Mouse (Mus musculus) cerebellum, postnatal 10 days (tissue): ENCODE data around the gene Neu1.
"Not testable (repeated sequence)": the region's sequence is repeated elsewhere in the genome, so short reads cannot be mapped to it uniquely, and the experiment has no call there.

ENCODE experiments used
- DNase-seq, 2 experiments: peaks; one replicate each; pipeline ENCODE4 v3.0.0; 2021; ENCODE audit warnings: mixed read lengths in 2 of 2

Gene Neu1

DNA sequence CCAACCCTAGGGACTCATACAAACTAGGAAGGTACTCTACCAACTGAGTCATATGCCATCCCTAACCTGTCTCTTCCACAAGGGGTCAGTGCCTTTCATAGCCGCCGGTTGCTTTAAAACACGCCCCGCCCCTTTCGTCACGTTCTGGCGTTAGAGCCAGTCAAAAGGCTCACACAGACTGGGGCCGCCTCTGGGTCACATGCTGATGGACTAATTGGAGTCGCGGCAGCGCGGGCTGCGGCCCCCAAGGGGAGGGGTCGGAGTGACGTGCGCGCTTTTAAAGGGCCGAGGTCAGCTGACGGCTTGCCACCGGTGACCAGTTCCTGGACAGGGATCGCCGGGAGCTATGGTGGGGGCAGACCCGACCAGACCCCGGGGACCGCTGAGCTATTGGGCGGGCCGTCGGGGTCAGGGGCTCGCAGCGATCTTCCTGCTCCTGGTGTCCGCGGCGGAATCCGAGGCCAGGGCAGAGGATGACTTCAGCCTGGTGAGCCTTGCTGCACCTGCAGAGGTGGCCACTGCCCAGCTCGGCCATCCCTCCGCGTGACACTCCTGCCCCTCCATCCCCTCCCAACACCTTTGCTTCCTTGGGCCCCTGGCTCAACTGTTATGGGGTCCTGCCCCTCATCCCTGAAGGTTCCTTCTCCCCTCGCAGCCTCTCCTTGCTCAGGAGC lies at the start of gene Neu1:
Neu1 (plus strand) TSS at position 193 of the 674 bp plus-strand sequence.
- peak; percentile 100 for DNase-seq

DNA sequence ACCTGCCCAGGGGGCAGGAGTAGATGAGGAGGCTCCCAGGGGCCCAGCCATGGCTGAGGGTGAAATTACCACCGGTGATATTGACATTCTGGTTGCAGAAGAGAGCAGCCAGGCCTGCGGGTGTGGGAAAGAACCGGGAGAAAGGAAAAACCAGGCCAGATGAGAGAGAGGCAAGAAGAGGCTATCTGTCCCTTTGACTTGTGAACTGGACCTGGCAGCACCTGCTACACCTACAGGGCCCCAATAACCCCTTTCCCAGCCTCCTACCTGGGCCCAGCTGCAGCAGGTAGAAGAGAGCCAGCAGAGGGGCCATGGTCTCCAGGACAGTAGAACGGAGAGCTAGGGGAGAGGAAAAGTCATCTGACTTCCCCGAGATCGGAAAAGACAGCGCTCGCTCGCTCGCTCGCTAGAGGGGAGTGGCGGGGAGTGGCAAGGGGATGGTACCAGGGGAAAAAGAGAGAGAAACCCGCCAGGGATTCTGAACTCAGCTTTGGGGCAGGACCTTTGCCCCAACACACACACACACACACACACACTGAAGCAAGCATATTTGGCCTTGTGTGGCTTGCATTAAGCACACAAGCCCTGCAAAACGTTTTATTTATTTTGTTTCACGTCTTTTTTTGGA lies 49.3 kb upstream of the Neu1 start, which contains the start of gene Gm20547:
Gm20547 (minus strand) TSS at position 360 of the 628 bp plus-strand sequence.
- no peak for DNase-seq

DNA sequence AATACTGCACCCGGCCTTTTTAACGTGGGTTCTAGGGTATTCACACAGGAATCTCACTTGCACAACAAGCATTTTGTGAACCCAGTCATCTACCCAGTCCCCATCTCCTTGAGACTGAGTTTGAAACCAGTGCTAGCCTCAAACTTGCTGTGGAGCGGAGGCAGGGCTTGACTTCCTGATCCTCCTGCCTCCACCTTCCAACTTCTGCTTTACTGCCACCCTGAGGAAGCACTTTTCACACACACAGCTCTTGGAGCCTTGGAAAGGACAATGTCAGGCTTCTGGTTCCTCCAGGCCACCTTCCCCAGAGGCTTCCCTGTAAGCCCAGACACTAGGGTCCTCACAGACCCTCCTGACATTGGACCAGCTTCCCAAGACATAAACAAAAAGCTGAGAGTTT lies 47.7 kb upstream of the Neu1 start:
- no peak for DNase-seq

DNA sequence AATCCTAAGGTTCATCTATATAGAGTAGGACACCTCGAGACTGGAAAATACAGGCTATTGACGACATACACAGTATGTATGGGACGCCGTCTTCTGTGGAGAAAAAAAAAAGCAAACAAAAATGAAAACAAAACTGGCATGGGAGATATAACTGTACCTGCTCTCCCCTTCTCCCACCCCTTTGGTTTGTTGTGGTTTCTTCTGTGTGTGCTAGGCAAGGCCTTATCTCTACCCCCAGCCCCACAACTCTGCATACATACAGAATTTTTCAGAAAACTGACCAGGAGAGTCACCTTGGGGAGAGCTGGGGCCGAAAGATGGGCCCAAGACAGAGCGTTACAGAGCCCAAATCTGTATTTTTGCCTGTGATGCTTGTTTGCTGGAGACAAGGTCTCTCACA lies 46.3 kb upstream of the Neu1 start:
- DNase-seq = no peak

DNA sequence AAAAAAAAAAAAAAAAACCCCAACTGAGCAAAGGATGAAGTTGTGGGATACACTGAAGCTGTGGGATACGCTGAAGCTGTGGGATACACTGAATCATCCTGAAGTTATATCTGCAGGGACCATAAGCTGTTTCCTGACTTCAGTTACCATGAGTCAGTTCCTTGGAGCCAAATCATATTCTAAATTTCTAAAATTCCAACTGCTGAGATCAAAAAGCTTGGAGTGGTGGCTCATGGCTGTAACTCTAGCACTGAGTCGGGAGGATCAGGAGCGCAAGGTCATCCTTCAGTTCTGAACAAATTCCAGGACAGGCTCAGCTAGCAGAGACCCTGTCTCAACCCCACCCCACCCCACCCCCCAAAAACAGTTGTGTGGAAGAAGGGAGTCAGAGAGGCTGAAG lies 45.4 kb upstream of the Neu1 start:
- no peak for DNase-seq

DNA sequence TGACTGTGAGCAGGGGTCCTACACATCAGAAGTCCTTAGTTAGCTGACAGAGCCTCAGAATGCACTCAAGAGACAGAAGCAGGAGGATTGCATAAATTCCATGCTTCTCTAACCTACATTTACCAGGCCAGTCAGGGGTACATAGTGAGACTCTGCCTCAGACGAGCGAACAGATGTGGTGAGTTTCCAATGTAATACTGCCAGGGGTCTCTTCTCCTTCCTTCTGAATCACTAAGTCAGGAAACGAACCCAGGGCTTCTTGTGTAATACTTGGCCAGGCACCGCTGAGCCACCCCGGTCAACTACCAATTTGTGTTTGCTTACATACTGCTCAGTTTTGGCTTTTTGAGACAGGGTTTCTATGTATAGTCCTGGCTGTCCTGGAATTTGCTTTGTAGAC lies 43.1 kb upstream of the Neu1 start:
- no peak for DNase-seq

DNA sequence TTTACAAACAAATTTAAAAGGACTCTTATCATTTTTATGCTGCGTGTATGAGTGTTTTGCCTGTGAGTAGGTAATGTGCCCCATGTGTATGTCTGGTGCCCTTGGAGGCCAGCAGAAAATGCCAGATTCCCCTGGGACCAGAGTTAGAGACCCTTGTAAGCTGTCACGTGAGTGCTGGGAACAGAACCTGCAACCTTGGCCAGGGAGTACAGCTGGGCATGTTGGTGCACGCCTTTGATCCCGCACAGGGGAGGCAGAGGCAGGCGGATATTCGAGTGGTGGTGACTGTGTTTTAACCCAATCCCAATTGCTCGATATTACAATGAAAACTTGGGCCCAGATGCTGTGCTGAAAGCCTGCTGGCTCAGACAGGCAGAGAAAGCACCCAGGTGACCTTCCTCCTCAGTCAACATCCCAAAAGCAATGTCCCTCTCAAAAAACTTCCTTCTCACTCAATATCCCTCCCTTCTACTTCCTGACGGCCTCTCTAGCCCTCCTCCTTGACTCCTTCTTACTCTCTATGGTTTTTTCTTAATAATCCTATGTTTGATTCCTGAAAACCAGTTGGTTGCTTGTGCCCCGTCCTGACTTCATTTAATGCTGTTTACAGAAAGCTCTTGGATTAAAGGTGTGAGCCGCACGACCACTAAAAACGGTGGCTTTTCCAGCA lies 40.8 kb upstream of the Neu1 start:
- no peak for DNase-seq

DNA sequence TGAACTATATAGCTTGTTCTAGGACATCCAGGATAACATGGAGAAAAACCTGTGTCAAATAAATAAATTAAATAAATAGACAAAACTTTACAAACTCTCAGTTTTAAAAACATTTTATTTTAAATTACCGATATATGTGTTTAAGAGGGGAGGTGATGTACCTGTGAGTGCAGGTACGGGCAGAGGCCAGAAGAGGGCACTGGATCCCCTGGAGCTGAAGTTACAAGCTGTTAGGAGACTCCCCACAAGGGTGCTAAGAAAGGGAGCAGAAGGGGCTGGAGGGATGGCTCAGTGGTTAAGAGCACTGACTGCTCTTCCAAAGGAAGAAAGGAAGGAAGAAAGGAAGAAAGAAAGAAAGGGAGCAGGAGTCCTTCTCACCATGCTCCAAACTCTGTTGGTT lies 39.7 kb upstream of the Neu1 start:
- no peak for DNase-seq

DNA sequence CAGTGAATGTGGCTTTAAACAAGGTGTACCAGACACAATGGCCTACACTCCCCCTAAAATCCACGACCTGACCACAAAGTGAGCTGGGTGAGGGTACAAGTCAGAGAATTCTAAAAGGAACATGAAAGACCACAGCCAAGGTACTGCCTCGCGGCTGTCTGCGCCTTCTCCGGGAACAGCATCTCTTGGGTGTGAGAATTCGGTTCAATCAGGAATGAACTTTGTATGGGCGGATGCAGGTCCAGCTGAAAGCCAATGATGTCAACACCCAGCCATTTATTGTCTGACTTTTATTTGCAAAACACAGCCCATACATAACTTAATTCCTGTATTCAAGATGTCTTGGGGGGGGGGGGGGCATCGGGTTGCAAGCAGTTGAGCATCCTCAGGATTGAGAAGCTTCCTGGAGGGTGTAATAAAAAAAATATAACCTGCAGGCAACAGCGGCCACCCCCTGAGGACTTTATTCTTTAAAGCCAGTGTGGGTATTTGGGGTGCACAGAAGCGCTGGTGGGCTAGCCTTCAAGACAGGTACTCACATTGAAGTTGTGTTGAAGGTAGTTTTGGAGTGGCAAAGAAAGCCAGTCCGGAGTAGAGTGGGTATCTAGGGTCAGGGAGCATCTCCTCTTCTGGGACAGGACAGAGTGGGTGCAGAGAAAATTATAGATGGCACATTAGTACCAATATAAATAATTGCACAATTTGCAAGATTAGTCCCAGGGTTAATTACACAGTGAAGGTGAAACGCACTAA lies 37.8 kb upstream of the Neu1 start:
- DNase-seq = no peak

DNA sequence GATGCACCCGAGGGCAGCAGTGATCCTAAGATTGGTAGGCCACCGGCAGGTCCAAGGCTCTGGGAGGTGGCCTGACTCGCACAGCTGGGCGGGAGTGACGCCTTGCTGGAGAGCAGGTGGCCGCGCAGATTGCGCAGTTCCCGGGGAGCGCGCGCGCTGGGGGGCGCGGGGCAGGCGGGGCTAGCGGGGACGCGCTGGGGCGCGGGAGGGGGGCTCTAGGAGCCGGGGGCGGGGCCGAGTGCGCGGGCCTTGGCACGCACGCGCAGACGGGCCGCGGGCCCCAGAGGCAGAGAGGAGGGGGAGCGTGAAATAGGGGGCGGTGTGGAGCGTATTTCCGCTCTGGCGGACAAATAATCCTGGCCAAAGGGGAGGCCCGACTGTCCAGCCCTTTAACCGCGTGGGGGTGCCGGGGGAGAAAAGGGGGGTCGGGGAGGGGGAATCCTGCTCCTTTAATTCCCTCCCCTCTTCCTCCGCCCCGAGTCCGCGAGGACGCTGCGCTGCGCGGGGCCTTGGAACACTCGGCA lies 36.9 kb upstream of the Neu1 start:
- peak; percentile 97 to 98 for DNase-seq

DNA sequence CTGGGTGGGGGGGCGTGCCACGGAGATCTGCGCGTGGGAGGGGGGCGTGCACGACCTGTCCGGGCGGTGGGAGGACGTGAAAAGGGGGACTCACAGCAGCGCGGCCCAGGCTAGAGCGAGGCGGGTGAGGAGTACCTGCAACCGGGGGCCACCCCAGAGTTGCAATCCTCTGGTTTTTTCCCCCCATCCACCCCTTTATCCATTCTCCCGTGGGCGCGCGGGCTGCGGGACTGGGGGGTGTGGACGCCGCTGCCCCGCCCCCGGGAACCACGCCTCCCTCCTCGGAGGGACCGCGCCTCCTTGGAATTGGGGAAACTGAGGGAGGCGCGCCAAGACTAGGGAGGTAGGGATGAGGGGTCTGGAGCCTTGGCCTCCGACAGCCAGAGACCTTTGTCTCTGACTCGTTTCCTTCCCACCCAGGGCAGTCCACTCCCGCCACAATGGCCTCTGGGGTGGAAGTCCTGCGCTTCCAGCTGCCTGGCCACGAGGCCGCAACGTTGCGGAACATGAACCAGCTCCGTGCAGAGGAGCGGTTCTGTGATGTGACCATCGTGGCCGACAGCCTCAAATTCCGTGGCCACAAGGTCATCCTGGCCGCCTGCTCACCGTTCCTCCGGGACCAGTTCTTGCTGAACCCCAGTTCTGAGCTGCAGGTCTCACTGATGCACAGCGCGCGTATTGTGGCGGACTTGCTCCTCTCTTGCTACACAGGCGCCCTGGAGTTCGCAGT lies 36.1 kb upstream of the Neu1 start:
- DNase-seq = peak; percentile 69 to 80

DNA sequence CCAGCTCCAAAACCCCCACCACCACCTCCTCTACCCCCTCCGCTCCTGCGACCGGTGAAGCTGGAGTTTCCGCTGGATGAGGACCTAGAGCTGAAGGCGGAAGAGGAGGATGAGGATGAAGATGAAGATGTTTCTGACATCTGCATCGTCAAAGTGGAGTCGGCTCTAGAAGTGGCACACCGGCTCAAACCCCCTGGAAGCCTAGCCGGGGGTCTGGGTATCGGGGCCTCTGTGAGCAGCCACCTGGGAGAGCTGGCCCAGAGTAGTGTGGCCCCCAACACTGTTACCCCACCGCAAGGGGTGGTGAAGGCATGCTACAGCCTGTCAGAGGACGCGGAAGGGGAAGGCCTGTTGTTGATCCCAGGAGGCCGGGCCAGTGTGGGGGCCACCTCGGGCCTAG lies 35.3 kb upstream of the Neu1 start:
- DNase-seq = no peak

DNA sequence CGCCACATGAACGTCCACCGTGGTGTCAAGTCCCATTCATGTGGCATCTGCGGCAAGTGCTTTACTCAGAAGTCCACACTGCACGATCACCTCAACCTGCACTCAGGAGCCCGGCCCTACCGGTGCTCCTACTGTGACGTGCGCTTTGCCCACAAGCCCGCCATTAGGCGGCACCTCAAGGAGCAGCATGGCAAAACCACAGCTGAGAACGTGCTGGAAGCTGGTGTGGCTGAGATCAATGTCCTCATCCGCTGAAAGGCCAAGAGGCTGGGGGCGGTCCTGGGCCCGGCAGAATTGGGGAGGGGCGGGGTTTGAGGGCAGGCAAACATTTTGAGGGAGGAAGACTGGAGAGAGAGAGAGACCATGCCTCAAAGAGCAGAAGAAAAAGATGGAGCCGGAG lies 34.7 kb upstream of the Neu1 start:
- DNase-seq = no peak

DNA sequence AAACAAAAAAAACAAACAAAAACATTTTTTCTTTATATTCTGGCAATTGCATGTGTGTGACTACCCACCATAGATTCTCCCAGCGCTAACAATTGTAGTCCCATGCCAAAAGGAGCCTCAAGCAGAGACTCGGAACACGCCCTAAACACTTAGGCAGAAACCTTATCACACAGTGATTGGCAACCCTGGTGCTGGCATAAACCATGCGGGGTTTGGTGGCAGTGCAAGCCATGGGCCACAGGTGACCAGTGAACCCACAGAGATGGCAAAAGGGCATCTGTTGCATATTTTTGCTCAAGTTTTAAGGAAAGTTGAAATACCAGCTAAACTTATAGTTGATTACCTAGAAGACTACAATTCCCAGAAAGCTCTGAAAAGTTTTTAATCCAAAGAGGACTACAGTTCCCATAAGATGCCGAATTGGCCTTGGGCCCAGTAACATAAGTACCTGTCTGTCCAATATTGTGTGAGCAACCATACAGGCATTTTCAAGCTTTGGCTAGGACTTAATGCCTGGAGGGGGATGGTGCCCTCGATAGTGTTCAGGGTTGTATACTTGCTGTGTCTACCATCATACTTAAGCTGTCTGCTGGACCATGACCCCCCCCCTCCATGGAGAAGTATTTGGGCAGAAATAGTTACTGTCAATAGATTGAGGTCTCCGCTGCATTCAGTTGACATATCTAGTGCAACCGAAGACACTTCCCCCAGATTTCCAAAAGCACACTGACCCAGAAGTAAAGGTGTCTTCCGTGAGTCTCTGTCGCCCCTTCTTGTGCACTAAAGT lies 33.5 kb upstream of the Neu1 start:
- DNase-seq = peak; percentile 56 to 57

DNA sequence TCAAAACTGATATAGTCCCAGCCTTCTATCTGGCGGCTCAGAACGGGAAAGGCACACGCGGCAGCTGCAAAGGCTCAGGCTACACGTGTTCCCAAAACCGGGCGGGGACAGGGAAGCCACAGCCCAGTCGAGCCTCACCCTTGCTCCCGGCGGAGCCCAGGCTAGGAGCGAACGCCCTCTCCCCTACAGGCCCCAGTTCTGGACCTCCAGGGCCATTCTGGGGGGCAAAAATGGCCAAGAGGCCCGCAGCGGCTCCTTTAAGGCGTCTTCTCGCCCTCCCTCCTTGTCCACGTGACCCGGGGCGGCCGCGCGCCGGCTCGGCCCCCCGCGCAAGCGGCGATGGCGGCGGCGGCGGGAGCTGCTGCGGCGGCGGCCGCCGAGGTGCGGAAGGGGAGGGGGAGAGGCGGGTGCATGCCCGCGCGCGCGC lies 32.9 kb upstream of the Neu1 start, which contains the start of the genes C2 and Ehmt2:
C2 (minus strand) TSS at position 106 of the 427 bp plus-strand sequence.
Ehmt2 (plus strand) TSS at position 310 of the 427 bp plus-strand sequence.
- DNase-seq = peak; percentile 90 to 91

DNA sequence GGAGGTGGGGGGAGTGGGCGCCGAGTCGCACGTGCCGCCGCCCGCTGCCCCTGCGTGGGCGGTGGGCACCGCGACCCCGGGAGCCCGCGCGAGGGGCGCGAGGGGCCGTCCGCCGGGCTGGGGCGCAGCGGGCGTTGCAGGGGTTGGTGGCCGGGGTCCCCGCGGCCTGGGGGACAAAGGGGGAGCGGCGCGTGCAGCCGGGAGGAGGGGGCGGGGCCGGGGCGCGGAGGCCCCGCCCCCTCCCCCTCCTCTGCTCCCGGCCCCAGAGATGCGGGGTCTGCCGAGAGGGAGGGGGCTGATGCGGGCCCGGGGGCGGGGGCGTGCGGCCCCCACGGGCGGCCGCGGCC lies 32.4 kb upstream of the Neu1 start:
- DNase-seq = peak; percentile 65 to 70

DNA sequence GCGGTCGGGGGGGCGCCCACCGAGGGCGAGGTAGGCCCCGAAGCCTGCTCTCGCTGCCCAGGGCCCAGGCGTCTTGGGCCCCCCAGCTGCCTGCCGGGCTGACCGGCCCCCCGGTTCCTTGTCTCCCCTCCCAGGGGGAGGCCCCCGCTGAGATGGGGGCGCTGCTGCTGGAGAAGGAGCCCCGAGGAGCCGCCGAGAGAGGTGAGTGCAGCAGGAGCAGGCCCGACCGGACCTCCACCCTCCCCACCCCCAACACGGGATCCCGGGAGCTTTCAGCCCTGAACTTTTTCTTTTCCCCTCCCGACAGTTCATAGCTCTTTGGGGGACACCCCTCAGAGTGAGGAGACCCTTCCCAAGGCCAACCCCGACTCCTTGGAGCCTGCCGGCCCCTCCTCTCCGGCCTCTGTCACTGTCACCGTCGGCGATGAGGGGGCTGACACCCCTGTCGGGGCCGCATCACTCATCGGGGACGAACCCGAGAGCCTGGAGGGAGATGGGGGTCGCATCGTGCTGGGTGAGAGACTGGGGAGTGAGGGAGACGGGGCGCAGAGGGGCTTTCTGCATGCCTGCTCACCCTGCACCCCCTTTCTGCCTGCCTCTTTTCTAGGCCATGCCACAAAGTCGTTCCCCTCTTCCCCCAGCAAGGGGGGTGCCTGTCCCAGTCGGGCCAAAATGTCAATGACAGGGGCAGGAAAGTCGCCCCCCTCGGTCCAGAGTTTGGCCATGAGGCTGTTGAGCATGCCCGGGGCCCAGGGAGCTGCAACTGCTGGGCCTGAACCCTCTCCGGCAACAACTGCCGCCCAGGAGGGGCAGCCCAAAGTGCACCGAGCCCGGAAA lies 31.8 kb upstream of the Neu1 start:
- peak; percentile 67 for DNase-seq

DNA sequence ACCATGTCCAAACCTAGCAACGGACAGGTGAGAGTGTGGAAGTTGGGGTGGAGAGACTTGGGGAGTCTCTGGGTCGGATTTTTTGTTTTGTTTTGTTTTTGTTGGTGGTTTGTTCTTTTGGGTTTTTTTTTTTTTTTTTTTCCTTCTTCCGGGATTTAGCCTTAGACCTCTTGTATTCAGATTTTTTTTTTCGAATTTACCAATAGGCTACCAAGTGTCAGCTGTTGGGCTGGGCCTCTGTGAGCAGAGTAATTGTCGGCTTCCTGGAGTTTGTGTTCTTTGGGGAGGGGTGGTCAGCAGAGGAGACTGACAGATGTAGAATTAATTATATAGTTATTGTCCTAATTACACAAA lies 31.2 kb upstream of the Neu1 start:
- DNase-seq = no peak

DNA sequence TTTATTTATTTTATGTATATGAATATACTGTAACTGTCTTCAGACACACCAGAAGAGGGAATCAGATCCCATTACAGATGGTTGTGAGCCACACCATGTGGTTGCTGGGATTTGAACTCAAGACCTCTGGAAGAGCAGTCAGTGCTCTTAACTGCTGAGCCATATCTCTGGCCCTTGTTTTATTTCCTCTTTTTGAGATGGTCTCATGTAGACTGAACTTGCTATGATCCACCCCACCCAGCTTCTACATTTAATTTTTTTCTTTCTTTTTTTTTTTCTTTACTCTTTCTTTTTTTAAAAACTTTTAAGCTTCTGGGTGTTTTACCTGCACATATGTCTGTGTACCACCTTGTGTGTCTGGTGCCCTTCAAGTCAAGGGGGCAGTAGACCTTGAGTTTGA lies 30.2 kb upstream of the Neu1 start:
- not testable (repeated sequence) for DNase-seq

DNA sequence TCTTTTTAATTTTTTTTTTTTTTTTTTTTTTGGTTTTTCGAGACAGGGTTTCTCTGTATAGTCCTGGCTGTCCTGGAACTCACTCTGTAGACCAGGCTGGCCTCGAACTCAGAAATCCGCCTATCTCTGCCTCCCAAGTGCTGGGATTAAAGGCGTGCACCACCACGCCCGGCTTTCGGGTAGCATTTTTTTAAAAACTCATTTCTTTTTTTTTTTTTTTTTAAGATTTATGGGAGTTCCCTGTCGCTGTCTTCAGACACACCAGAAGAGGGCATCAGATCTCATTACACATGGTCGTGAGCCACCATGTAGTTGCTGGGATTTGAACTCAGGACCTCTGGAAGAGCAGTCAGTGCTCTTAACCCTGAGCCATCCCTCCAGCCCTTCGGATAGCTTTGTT lies 29.1 kb upstream of the Neu1 start:
- not testable (repeated sequence) for DNase-seq

DNA sequence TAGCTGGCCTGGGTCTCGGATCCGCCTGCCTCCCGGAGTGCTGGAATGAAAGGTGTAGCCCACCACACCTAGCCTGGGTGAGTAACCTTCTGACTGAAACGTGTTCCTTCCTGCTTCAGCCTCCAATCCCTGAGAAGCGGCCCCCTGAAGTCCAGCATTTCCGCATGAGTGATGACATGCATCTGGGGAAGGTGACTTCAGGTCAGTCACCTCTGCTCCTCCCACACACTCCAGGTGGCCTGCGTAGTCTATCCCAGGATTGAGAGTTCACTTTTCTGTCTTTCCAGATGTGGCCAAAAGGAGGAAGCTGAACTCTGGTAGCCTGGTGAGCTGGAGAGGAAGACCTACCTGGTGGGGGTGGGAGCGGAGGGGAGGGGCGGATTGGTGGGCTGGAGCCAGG lies 28.2 kb upstream of the Neu1 start:
- no peak for DNase-seq
